Mouse (Mus musculus) G1E (cell line): ENCODE measurements at regions not wholly inside any gene's neighbourhood (a gene's known extent, or its start where the extent isn't known, plus 50 kb on each side); places are given as distances from the start of the nearest gene placed in this dataset.

Experiments
- CTCF ChIP-seq: IDR thresholded peaks from 2 replicates; pipeline ENCODE4 v1.5.1; 2012; ENCODE audit warnings: low read depth, low read length, inconsistent platforms, mixed read lengths
- GATA1 ChIP-seq: IDR thresholded peaks from 2 replicates; pipeline ENCODE4 v1.6.1; 2012; ENCODE audit warnings: borderline replicate concordance, low read length, inconsistent platforms, mixed read lengths
- POLR2AphosphoS5 ChIP-seq: IDR thresholded peaks from 2 replicates; pipeline ENCODE4 v1.6.1; 2012; ENCODE audit warnings: low read depth, low read length, inconsistent platforms; ENCODE audit not compliant: insufficient replicate concordance
- TAL1 ChIP-seq: conservative IDR thresholded peaks from 2 replicates; pipeline ENCODE4 v1.6.1; 2012; ENCODE audit warnings: low read depth, low read length, inconsistent platforms, mixed read lengths

DNA sequence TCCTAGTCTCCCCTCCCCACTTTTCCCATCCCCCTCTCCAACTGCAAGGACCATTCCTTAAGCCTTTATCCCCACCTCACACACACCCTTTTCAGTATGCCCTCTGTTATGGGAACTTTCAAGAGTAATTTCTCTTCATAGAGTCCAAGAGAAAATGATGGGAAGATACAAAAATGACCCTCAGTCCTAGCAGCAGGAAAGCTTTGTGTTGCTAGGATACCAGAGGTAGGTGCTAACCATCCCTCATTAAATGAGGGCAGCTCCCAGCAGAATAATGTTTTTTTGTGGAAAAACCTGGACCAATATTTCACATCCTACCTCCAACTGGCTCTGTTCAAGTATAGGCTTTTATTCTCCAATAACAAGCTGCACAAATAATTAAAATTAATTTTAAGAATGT lies 296.7 kb upstream of the Epha4 start:
- TF ChIP-seq CTCF (no peak), GATA1 (no peak), TAL1 (no peak), POLR2AphosphoS5 (no peak)
